Mouse (Mus musculus): ENCODE measurements around the gene Glt1d1. TPM values are rescaled to one million over a fixed set of nuclear protein-coding genes. Genes with fewer than 3 reads are reported as not detected.
"Not testable (repeated sequence)": the region's sequence is repeated elsewhere in the genome, so short reads cannot be mapped to it uniquely, and the experiment has no call there.

Glt1d1 gene
- total RNA-seq, 2 experiments from 2014 or later = not detected

GRCm38 (mm10) chr5:127703609-127704180, 71.6 kb downstream of the Glt1d1 start:
- no peak for DNase-seq

GRCm38 (mm10) chr5:127705225-127705624, 73.2 kb downstream of the Glt1d1 start:
- DNase-seq = no peak

GRCm38 (mm10) chr5:127705976-127706375, 73.9 kb downstream of the Glt1d1 start:
- no peak for DNase-seq

DNA sequence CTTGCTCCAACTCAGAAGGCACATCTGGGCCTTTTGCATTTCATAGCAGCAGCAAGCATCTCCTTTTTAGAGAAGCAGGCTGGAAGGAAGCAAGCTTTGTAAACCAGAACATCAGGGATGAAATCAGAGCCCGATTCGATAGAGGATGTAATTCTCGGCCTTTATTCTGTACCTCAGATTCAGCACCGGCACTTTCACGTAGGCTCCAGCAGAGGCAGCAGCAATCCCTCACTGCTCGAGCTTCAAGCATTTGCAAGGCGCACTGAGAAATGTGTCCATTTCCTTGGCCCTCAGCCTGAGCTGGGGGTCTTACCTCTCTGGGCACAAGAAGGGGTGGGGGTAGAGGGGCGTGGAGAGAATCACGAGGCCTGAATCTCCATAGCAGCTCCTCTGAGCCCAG, 76.1 kb downstream of the Glt1d1 start:
- DNase-seq = no peak

GRCm38 (mm10) chr5:127714783-127715704, 83.0 kb downstream of the Glt1d1 start:
- no peak for DNase-seq

- peak; percentile 27 for DNase-seq
Measured at GRCm38 (mm10) chr5:127720591-127721379, 88.7 kb downstream of the Glt1d1 start.

- DNase-seq = not testable (repeated sequence)
Measured at GRCm38 (mm10) chr5:127722171-127722570, 90.1 kb downstream of the Glt1d1 start.

DNA sequence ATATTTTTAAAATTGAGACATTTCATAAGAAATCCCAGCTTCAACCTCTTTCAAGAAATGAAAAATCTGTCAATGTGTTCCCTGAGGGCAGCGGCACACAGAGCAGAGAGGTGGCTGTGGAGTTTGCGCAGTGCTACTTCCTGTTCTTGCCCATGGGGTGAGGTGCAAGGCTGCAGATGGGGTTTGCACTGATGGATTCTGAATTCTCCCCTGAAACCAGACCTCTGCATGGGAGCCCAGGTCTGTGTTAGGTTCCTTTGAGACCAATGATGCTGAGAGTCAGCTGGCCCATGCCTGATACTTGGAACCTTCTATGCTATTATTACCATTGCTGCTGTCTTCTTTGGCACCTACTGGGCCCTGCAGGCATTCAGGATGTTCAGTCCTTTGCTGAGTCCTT, 98.3 kb downstream of the Glt1d1 start:
- DNase-seq = no peak

DNA sequence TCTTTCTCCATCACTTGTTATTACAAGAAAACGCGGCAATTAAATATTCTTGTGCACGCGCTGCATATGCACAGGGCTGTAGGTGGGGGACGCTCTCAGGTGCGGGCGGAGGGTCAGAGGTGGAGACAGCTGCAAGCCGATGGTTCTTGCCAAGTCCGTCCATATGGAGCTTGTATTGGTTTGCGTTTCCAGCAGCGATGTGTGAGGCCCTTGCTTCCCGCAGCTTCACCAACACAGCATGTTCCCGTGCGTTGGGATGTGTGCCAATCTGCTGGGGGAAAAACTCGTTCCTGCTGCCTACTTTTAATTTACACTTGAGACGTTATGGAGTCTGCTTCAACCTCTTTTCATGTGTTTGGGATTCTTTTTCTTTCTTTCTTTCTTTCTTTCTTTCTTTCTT, 109.3 kb downstream of the Glt1d1 start:
- no peak for DNase-seq

- DNase-seq = not testable (repeated sequence)
Measured at GRCm38 (mm10) chr5:127749540-127749939, 117.5 kb downstream of the Glt1d1 start.

- DNase-seq = no peak
Measured at GRCm38 (mm10) chr5:127751262-127751975, 119.4 kb downstream of the Glt1d1 start.

GRCm38 (mm10) chr5:127755594-127755993, 123.5 kb downstream of the Glt1d1 start:
- no peak for DNase-seq

DNA sequence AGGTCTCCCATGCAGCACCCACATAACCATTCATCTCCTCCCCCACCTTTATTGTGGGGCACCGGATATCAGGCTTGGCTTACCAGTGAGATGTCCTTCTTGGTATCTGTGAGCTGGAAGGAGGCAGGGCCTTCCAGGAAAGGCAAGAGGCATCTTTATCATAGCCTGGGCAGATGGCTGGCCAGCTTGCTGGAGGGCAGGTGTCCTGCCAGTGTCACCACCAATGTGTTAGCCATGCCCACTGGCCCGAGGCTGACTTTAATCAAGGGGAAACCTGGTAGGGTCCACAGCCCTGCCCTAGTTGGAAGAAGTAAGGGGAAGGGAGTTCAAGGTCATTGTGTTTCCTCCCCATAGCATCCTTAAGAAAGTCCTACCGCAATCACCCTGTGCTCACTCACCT, 123.9 kb downstream of the Glt1d1 start:
- no peak for DNase-seq

DNA sequence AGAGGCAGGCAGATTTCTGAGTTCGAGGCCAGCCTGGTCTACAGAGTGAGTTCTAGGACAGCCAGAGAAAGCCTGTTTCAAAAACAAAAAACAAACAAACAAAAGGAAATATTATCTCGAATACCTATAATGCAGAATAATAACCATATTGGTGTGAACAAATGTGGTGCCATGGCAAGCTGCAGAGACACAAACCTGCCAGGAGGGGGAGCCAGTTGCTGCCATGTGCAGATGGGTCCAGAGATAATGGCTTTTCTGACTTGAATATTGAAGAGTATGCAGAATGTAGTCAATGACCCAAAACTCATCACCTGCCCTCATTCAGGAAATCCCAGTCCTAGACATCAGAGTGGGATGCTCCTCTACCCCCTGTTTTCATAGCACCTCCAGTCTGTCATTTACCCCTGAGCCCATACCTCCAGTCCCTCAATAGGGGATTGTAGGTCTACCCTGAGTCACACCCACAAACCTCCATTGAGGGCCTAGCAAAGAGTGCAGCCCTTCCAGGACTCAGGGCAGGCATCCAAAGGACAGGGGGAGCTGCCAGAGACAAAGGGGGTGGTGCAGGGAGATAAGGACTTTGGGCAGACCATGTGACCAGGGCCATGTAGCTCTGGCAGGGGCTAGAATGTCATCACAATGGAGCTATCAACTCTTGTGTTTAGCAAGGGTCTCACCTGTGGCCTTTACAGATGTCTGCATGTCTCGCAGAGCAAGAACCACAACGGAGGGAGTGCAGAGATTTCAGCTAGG, 124.8 kb downstream of the Glt1d1 start:
- no peak for DNase-seq

DNA sequence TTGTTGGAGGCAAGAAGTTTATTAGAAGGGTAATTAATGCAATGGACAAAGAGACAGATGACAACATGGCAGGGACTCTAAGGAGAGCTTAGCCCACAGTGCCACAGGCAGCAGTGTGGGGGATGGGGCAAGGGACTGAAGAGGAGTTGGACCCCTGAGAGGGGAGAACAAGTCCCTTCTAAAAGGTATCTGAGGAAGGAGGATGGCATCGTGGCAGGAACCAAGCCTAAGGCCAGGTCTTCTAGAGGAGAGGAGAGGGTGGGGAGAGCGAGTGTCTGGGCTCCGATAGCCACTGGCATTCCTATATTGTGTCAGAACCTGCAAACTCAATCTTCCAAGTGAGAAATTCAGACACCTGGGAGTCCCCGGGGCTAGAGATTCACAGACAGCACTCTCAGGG, 126.5 kb downstream of the Glt1d1 start:
- DNase-seq = no peak

Other genes with a start within 250 kb of the Glt1d1 start
- gene Slc15a4, start 635 bp downstream of the Glt1d1 start, total RNA-seq (2021) = 10 to 100 TPM; 11.9 to 12.1 TPM